Mouse (Mus musculus): Measurements from ENCODE around the gene Dennd1a. TPM values are rescaled to one million over a fixed set of nuclear protein-coding genes. Genes with fewer than 3 reads are reported as not detected.

Gene Dennd1a
- 8.9 TPM for polyA plus RNA-seq (2014; fragmentation: Illumina TruSeq; extraction: RNeasy Lipid Tissue Mini Kit (QIAGEN cat#74804); ENCODE audit: low read depth, low replicate concordance)

DNA sequence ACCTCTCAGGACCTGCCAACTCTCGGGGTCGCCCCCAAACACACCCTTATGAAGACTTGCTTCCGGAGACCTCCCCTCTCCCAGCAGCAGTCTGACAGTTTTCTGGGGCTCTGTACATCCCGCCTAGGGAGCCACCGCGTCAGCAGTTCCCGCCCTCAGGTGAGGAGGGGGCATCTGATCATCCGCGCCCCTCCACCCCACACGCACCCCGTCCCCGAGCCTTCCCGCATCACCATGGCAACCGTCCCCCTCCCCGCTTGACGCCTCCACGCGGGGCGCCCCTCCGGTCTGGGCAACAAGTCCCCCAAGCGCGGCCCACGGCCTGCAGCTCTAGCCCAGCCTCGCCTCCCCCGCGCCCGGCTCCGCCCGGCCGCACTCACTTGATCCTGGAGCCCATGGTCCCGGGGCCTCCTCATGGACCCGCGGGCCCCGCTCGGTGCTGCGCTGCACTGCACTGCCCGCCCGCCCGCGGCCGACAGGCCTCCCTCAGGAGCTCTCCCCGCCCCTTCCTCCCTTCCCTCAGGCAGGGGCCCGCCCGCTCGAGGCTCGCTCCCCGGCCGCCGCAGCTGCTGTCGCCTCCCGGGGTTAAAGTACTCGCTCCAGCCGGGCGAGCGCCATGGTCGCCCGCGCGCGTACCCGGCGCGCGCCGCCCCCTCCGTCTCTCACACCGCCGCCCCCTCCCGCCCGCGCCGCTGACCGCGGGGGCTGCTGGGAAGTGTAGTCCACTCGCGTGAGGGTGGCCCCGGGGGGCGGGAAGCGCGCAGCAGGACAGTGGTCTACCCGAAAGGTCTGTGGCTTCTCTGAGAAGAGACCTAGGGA is at the start of gene Dennd1a:
Gene Dennd1a, minus strand, starts transcription at position 658 of the 819 bp plus-strand sequence.

GRCm38 (mm10) chr2:37776016-37776415 is 511.2 kb downstream of the Dennd1a start, which contains the start of gene Crb2:
Crb2 (plus strand) TSS chr2:37776249.

Other genes with a start within 250 kb of the Dennd1a start
- 1.6 TPM for gene Lhx2, start 51.9 kb upstream of the Dennd1a start, polyA plus RNA-seq (2014; fragmentation: Illumina TruSeq; extraction: RNeasy Lipid Tissue Mini Kit (QIAGEN cat#74804); ENCODE audit: low read depth, low replicate concordance)
- gene Nek6, start 224.3 kb upstream of the Dennd1a start, polyA plus RNA-seq (2014; fragmentation: Illumina TruSeq; extraction: RNeasy Lipid Tissue Mini Kit (QIAGEN cat#74804); ENCODE audit: low read depth, low replicate concordance) = 22.0 TPM

Data from liver, adult 10 weeks (tissue).